Mouse (Mus musculus): Measurements from ENCODE around the gene Slc39a10. TPM values are rescaled to one million over a fixed set of nuclear protein-coding genes. Genes with fewer than 3 reads are reported as not detected.
A peak's percentile ranks its signal among the peaks of the same experiment; 100 is the strongest.
"Not testable (repeated sequence)": the region's sequence is repeated elsewhere in the genome, so short reads cannot be mapped to it uniquely, and the experiment has no call there.

Slc39a10 gene
- polyA plus RNA-seq, 1 experiment from 2014 or later: 41.8 TPM

DNA sequence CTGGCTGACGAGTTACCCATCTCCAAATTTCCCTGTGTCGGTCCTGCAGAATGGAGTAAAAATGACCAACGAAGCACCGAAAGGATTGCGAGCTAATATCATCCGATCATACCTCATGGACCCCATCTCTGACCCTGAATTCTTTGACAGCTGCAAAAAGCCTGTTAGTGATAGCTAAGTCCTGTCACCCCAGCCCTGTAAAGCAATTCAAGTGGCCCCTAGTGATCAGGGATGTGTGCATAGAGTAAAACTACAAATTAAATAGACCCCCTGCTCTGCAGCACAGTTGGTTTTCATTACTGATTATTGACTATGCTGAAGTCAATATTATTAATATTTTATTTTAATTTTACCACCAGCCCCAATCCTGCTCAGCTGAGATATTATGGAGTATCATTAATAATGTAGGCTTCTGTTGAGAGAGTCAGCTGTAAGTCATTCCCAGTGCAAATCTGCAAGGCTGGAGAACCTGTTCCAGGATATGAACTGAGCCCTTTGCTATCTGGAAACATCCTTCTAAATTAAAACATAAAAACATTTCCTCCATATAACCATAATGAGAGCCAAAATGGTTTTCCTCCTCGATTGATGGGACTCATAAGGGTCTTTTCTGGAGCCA, 122.5 kb downstream of the Slc39a10 start:
- not testable (repeated sequence) for H3K36me3 ChIP-seq; H3K4me1 ChIP-seq (replicated peaks); H3K27ac ChIP-seq (ENCODE audit: poor library complexity, severe bottlenecking); H3K27me3 ChIP-seq (replicated peaks); H3K9me3 ChIP-seq (replicated peaks); H3K4me2 ChIP-seq; H3K4me3 ChIP-seq; ATAC-seq (ENCODE audit: insufficient number of reproducible peaks, low FRiP score); H3K9ac ChIP-seq
- WGBS: 86% methylated on average over 7 of the region's 7 CpGs

DNA sequence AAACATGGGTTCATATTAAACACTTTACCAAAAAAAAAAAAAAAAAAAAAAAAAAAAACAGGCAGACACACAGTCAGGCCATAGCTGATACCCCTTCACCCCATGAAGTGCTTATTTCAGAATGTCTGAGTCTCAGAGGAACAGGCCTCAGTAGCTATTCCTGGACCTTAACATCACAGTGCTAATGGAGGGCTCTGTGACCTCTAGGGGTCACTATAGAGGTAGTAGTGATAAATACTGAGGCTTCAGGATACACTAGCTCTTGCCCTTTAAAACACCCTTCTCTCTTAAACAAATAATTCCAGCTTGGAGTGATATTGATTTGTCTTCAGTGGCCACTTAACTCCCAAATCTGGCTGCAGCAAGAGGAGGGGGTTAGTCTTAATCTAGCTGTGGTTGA, 123.3 kb downstream of the Slc39a10 start:
- not testable (repeated sequence) for H3K27me3 ChIP-seq (replicated peaks); H3K9me3 ChIP-seq (replicated peaks); ATAC-seq (ENCODE audit: insufficient number of reproducible peaks, low FRiP score); H3K4me1 ChIP-seq (replicated peaks); H3K9ac ChIP-seq; H3K4me2 ChIP-seq; H3K4me3 ChIP-seq; H3K27ac ChIP-seq (ENCODE audit: poor library complexity, severe bottlenecking); H3K36me3 ChIP-seq

DNA sequence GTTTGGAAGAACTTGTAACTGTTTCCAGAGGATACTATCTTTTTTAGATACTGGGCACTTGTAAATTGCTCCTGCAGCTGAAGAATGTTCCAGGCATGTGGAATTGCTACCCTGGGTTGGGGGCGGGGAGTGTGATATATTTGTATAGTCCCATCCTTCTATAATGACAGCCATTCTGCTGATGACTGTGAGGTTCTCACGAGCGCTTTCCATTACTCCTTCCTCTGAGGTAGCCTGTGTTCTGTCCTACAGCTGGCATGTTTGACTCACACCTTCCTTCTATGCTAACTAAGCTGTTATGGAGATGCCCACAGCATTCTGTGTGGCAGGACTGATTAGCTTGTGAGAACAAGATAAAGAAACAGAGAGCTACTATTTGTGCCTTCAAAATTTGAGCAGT, 128.1 kb downstream of the Slc39a10 start:
- ATAC-seq (ENCODE audit: insufficient number of reproducible peaks, low FRiP score): peak; percentile 53; the same call in 1 of the 2 replicates
- not testable (repeated sequence) for H3K27me3 ChIP-seq (replicated peaks); H3K36me3 ChIP-seq; H3K9ac ChIP-seq; H3K27ac ChIP-seq (ENCODE audit: poor library complexity, severe bottlenecking); H3K4me3 ChIP-seq; H3K4me2 ChIP-seq; H3K4me1 ChIP-seq (replicated peaks); H3K9me3 ChIP-seq (replicated peaks)
- WGBS: 17% methylated on average over 3 of the region's 3 CpGs
